Mouse (Mus musculus) pancreas, adult 10 weeks (tissue): ENCODE measurements around the gene Tmem167b. TPM values are rescaled to one million over a fixed set of nuclear protein-coding genes. Genes with fewer than 3 reads are reported as not detected.

Experiments
- polyA plus RNA-seq: library from polyadenylated mRNA; stranded (reverse); fragments of 350-450 nt; fragmentation: Illumina TruSeq; extraction: RNeasy Lipid Tissue Mini Kit (QIAGEN cat#74804); gene quantifications from one replicate; pipeline ENCODE4 v1.2.3, GENCODE M21; 2015; ENCODE audit warnings: low read depth, low replicate concordance; ENCODE audit not compliant: insufficient read depth

Tmem167b gene
- polyA plus RNA-seq = 10.0 TPM

DNA sequence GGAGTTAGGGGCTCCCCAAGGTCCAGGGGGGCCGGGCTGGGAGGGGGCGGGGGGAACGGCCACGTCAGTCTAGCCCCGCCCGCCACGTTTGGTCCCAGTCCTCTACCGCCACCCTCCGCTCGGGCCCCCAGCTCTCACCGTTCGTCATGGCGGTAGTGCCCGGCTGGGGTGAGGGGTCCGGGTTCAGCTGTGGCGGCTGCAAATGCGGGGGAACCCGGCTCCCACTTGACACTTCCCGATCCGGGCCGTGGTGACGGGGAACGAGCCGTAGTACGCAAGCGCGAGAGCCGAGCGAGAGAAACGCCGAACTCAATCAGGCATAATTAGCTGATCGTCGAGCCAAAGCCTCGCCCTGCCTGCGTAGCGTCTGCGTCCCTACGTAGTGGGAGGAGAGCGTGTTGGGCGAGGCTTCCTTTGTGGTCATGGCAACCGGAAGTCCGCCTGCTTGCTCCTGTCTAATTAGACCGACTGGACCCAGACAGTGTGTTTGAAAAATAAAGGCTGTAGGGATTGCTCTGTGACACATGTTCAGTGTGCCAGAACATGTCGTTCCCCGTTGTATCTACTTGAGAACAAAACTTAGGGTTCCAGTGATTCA is at the start of gene Tmem167b:
TSS of gene Tmem167b (minus strand) at position 334 of the 598 bp plus-strand sequence.

DNA sequence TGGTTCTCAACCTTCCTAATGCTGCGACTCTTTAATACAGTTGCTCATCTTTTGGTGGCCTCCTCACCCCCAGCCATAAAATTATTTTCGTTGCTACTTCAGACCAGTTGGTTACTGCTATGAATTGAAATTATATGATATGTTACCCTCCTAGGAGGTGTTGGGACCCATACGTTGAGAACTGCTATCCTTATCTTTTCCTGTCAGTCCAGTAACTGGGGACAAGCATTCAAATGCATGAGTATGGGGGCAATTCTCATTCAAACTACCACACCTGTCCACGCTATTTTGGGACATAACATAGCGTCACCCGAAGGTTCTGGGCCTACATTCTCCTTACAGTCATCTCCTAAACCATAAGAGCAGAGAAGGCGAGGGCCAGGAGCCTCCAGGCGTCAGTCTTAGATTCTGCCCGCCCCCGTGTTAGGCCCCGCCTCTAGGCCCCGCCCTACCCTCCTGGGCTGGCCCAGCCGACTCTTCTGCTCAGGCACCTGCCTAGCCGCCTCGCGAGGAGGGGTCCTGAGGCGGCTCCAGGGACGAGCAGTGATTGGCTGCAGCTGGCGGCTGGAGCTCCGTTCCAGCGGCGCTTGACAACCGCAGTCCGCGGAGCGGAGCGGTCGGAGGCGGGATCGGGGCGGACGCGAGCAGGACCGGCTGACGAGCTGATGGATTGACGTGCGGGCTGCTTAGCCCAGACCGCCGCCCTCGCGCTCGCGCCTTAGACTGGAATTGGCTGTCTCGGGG is 28.7 kb upstream of the Tmem167b start, which contains the start of gene Wdr47:
TSS of gene Wdr47 (plus strand) at position 494 of the 744 bp plus-strand sequence.

DNA sequence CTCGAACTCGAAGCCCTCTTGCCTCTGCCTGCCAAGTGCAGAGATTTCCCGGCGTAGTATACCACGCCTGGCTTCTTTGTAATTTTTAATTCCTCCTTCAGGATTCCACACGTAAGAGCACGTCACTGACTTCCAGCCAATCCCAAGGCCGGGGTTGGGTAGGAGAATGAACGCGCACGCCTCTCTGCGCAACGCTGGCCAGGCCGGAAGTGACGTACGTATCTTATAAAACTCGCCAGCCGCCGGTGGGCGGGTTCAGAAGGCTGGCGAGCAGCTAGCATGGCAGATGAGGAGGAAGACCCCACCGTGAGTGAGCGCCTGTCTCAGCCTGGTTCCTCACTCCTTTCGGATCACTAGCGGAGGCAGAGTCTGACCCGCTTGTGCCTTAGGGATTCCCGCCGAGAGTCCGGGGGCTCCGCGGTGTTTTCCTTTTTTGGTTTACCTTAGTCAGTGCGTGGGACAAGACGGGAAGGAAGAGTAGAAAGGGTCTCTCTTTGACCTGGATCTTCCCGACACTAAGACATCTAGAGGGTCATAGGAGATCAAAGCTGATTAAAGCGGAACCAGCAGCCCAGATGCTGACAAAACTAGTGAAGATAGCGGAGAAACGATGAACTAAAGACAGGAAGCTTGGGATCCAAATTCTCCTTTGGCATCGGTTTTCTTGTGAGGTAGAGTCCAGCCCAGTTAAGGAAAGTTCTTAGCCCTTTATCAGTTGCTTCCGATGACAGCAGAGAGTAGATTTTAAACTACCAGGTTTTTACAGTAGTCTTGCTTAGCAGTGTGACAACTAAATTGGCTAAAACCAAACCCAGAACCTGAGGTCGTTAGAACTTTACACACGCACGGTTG is 9.4 kb upstream of the Tmem167b start, which contains the start of gene Taf13:
TSS of gene Taf13 (plus strand) at position 256 of the 852 bp plus-strand sequence.

DNA sequence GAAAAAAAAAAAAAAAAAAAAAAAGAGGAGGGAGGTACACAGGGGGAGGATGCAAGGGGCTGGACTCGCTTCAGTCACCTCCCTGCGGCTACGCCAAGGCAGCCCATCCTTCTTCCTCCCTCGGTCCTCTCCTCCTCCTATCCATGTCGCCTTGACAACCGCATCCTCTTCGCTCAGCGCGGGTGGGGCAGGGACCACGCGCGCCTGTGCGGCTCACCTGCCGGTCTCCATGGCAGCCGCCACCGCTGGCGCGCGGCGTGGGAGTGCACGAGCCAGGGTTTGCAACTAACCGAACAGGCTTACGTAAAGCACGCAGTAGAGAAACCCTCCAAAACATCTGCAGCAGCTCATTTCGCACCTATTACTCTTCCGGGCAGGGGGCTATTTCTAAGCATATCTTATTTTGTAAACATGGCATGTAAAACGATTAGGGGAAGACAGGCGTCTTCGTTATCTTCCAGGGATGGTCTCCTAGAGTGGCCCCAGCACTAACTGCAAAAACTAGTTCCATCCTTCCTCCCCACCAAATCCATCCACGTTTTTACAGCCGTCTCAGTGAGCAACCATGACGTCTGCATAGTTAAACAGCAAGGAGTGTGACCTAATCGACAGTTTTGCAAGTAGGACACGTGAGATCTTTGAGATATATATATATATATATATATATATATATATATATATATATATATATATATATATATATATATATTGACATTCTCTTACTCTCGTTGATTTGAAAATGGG is 25.6 kb downstream of the Tmem167b start, which contains the start of gene 5330417C22Rik:
TSS of gene 5330417C22Rik (minus strand) at position 20 of the 744 bp plus-strand sequence.

DNA sequence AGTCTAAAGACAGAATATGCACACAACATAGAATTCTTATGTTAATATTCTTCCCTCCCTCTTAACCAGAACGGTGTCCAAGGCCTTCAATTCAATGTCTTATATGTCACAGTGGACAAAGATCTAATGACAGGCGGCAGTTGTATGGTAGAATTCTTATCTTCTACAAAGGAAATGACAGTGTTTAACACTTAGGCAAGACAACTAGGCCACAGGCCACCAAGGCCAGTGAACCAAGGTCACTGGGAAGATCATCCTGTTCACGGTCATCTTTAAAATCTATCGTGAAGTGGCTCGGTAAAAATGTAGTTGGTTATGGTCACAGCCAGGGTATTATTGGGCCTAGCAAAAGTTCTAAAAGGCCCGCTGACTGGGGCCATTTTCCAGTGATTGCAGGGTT is 28.3 kb downstream of the Tmem167b start, which contains the start of gene 1700013F07Rik:
TSS of gene 1700013F07Rik (plus strand) at position 200 of the 400 bp plus-strand sequence.

Other genes starting within 250 kb of the Tmem167b start
- not detected for gene Mybphl, start 197.6 kb downstream of the Tmem167b start, polyA plus RNA-seq
- gene Psrc1, start 178.6 kb downstream of the Tmem167b start, polyA plus RNA-seq = 0.50 TPM
- 6.2 TPM for gene Celsr2, start 146.9 kb downstream of the Tmem167b start, polyA plus RNA-seq
- 25.2 TPM for gene Sars, start 117.3 kb downstream of the Tmem167b start, polyA plus RNA-seq
- not detected for gene 1700013F07Rik, start 28.3 kb downstream of the Tmem167b start, polyA plus RNA-seq
- 14.1 TPM for gene 5330417C22Rik, start 25.9 kb downstream of the Tmem167b start, polyA plus RNA-seq
- gene Taf13, start 9.2 kb upstream of the Tmem167b start, polyA plus RNA-seq = 4.4 TPM
- gene Wdr47, start 28.8 kb upstream of the Tmem167b start, polyA plus RNA-seq = 2.2 TPM
- 8.0 TPM for gene Clcc1, start 91.4 kb upstream of the Tmem167b start, polyA plus RNA-seq
- 1.1 TPM for gene Gpsm2, start 159.8 kb upstream of the Tmem167b start, polyA plus RNA-seq
- not detected for gene Aknad1, start 177.2 kb upstream of the Tmem167b start, polyA plus RNA-seq